Mouse (Mus musculus): Measurements from ENCODE around the gene Mapre3.

DNA sequence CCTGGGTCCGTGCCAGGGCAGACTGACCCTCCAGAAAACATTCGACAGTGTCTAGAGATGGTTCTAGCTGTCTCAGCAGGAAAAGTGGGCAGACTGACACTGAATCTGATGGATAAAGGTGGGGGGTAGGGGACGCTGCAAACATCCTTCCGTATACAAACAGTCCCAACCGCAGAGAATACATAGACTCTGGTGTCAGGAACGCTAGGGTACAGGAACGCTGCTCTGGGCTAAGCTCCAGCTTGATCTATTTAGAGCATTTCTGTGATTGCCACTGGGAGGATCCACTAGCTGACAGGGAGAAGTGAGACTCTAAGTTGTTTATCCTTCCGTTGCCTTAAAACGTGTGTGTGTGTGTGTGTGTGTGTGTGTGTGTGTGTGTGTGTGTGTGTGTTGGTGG, 33.7 kb upstream of the Mapre3 start:
- TF ChIP-seq POLR2A (IDR thresholded peaks at IDR 0.05; ENCODE audit: insufficient read length, low read depth) (no peak), TCF3 (IDR thresholded peaks at IDR 0.05; ENCODE audit: insufficient read length, low read depth) (no peak), MYOD1 (IDR thresholded peaks at IDR 0.05; ENCODE audit: control insufficient read depth in 1 of 3, insufficient read length in 2 of 3, low read depth in 2 of 3) (no peak), MAX (IDR thresholded peaks at IDR 0.05; ENCODE audit: low read depth) (no peak), MYOG (IDR thresholded peaks at IDR 0.05; ENCODE audit: control insufficient read depth in 1 of 3, insufficient read depth in 1 of 3, insufficient read length in 2 of 3, low read depth in 2 of 3) (no peak), E2F4 (IDR thresholded peaks at IDR 0.05; ENCODE audit: insufficient read depth) (no peak), SRF (IDR thresholded peaks at IDR 0.05; ENCODE audit: control insufficient read depth, insufficient read length, low read depth) (no peak), TCF12 (IDR thresholded peaks at IDR 0.05; ENCODE audit: insufficient read depth, poor library complexity, severe bottlenecking) (no peak)

All from myocyte (in vitro differentiated cells).